Mouse (Mus musculus): ENCODE measurements at regions not wholly inside any gene's neighbourhood (a gene's known extent, or its start where the extent isn't known, plus 50 kb on each side); places are given as distances from the start of the nearest gene placed in this dataset.

- peak in 1 of 2 experiments; percentile 43 for DNase-seq (ENCODE audit: extremely low spot score in 1 of 2, low spot score in 1 of 2)
Observed at GRCm38 (mm10) chr11:20460501-20460921, 82.5 kb upstream of the Sertad2 start.

GRCm38 (mm10) chr11:20462076-20462475 is 81.0 kb upstream of the Sertad2 start:
- DNase-seq (ENCODE audit: extremely low spot score in 1 of 2, low spot score in 1 of 2) = no peak

GRCm38 (mm10) chr11:20463173-20463681 is 79.8 kb upstream of the Sertad2 start:
- DNase-seq (ENCODE audit: extremely low spot score in 1 of 2, low spot score in 1 of 2) = no peak

- no peak for DNase-seq (ENCODE audit: extremely low spot score in 1 of 2, low spot score in 1 of 2)
Observed at GRCm38 (mm10) chr11:20464564-20464963, 78.5 kb upstream of the Sertad2 start.

GRCm38 (mm10) chr11:20466591-20466990 is 76.5 kb upstream of the Sertad2 start:
- no peak for DNase-seq (ENCODE audit: extremely low spot score in 1 of 2, low spot score in 1 of 2)

- no peak for DNase-seq (ENCODE audit: extremely low spot score in 1 of 2, low spot score in 1 of 2)
Observed at GRCm38 (mm10) chr11:20468319-20469018, 74.6 kb upstream of the Sertad2 start.

GRCm38 (mm10) chr11:20469368-20469767 is 73.7 kb upstream of the Sertad2 start:
- DNase-seq (ENCODE audit: extremely low spot score in 1 of 2, low spot score in 1 of 2) = no peak

GRCm38 (mm10) chr11:20470396-20470795 is 72.7 kb upstream of the Sertad2 start:
- no peak for DNase-seq (ENCODE audit: extremely low spot score in 1 of 2, low spot score in 1 of 2)

GRCm38 (mm10) chr11:20472336-20472735 is 70.7 kb upstream of the Sertad2 start:
- DNase-seq (ENCODE audit: extremely low spot score in 1 of 2, low spot score in 1 of 2) = no peak

- no peak for DNase-seq (ENCODE audit: extremely low spot score in 1 of 2, low spot score in 1 of 2)
Observed at GRCm38 (mm10) chr11:20475629-20476028, 67.4 kb upstream of the Sertad2 start.

GRCm38 (mm10) chr11:20476494-20476893 is 66.6 kb upstream of the Sertad2 start:
- DNase-seq (ENCODE audit: extremely low spot score in 1 of 2, low spot score in 1 of 2) = no peak

- DNase-seq (ENCODE audit: extremely low spot score in 1 of 2, low spot score in 1 of 2) = peak in 1 of 2 experiments; percentile 41
Observed at GRCm38 (mm10) chr11:20477183-20478037, 65.6 kb upstream of the Sertad2 start.

- no peak for DNase-seq (ENCODE audit: extremely low spot score in 1 of 2, low spot score in 1 of 2)
Observed at GRCm38 (mm10) chr11:20480632-20481031, 62.4 kb upstream of the Sertad2 start.

GRCm38 (mm10) chr11:20485371-20485770 is 57.7 kb upstream of the Sertad2 start:
- DNase-seq (ENCODE audit: extremely low spot score in 1 of 2, low spot score in 1 of 2) = no peak

Data from frontal cortex, adult 2 months (tissue).